Mouse (Mus musculus) erythroblast, adult 5-6 weeks (primary cell): ENCODE results near the gene Ppfia3. TPM values are rescaled to one million over a fixed set of nuclear protein-coding genes. Genes with fewer than 3 reads are reported as not detected.
"Not testable (repeated sequence)": the region's sequence is repeated elsewhere in the genome, so short reads cannot be mapped to it uniquely, and the experiment has no call there.

Experiments used
- ATAC-seq: replicated peaks from 2 replicates; pipeline ENCODE4 v1.8.0; 2016; ENCODE audit warnings: moderate number of reproducible peaks, mild to moderate bottlenecking, moderate TSS enrichment, inconsistent platforms; ENCODE audit not compliant: poor library complexity, low FRiP score, severe bottlenecking
- total RNA-seq, 2 experiments: library from RNA; stranded (forward) in 1 of 2; stranded (reverse) in 1 of 2; fragments of 150-400 nt in 1 of 2; fragments of 200-764, 138-1000 nt in 1 of 2; gene quantifications; 2 replicates each; pipeline versions ENCODE4 v1.2.3 to v1.2.4; 2015 to 2017; ENCODE audit warnings: low replicate concordance in 2 of 2

The Ppfia3 gene
- total RNA-seq (2015; ENCODE audit: low replicate concordance) (1.9 TPM in 1 of 2 replicates, not detected in the other), total RNA-seq (2017; ENCODE audit: low replicate concordance) (0.26 TPM in 1 of 2 replicates, not detected in the other)

GRCm38 (mm10) chr7:45366652-45367019, at the start of gene Ppfia3:
Ppfia3 (minus strand) TSS chr7:45367019.
- ATAC-seq = no peak

- ATAC-seq = no peak
These were observed 48.8 kb upstream of the Ppfia3 start for GRCm38 (mm10) chr7:45415636-45416035.

- no peak for ATAC-seq
These were observed 48.0 kb upstream of the Ppfia3 start for GRCm38 (mm10) chr7:45414740-45415224.

- ATAC-seq = no peak
These were observed 47.3 kb upstream of the Ppfia3 start for GRCm38 (mm10) chr7:45413864-45414739.

GRCm38 (mm10) chr7:45413113-45413863, 46.5 kb upstream of the Ppfia3 start, which contains the start of gene Ntf5:
Ntf5 (plus strand) TSS chr7:45413695.
- ATAC-seq = no peak

- no peak for ATAC-seq
These were observed 45.6 kb upstream of the Ppfia3 start for GRCm38 (mm10) chr7:45412421-45412820.

- ATAC-seq = no peak
These were observed 42.8 kb upstream of the Ppfia3 start for GRCm38 (mm10) chr7:45409497-45410163.

- ATAC-seq = no peak
These were observed 42.1 kb upstream of the Ppfia3 start for GRCm38 (mm10) chr7:45408949-45409348.

- no peak for ATAC-seq
These were observed 41.5 kb upstream of the Ppfia3 start for GRCm38 (mm10) chr7:45408351-45408750.

- no peak for ATAC-seq
These were observed 41.0 kb upstream of the Ppfia3 start for GRCm38 (mm10) chr7:45407836-45408235.

- no peak for ATAC-seq
These were observed 39.6 kb upstream of the Ppfia3 start for GRCm38 (mm10) chr7:45406157-45407156.

- ATAC-seq = peak; percentile 80
These were observed 38.6 kb upstream of the Ppfia3 start, which contains the start of gene Kcna7 for GRCm38 (mm10) chr7:45405091-45406075. Kcna7 (plus strand) TSS chr7:45405653.

GRCm38 (mm10) chr7:45403532-45404261, 36.9 kb upstream of the Ppfia3 start:
- peak; percentile 48; the same call in 1 of the 2 replicates for ATAC-seq

- ATAC-seq = no peak
These were observed 34.8 kb upstream of the Ppfia3 start for GRCm38 (mm10) chr7:45401521-45402085.

- ATAC-seq = no peak
These were observed 30.0 kb upstream of the Ppfia3 start for GRCm38 (mm10) chr7:45396787-45397186.

- not testable (repeated sequence) for ATAC-seq
These were observed 29.5 kb upstream of the Ppfia3 start for GRCm38 (mm10) chr7:45396337-45396775.
